Mouse (Mus musculus) hindbrain, embryonic 16.5 days (tissue): Measurements from ENCODE around the gene Rpl38. TPM values are rescaled to one million over a fixed set of nuclear protein-coding genes. Genes with fewer than 3 reads are reported as not detected.

Experiments used
- ATAC-seq: fragments of 200-750 bp; cut with Nextera tagmentation; 2 replicates; pipeline ENCODE4 v1.8.0; 2017; ENCODE audit warnings: moderate TSS enrichment, moderate library complexity
- H3K27ac ChIP-seq: fragments of 300-500 bp; sonication (generic); 2 replicates; pipeline ENCODE4 v1.5.1; 2014; ENCODE audit warnings: low read depth, mild to moderate bottlenecking, control low read depth, low read length, moderate library complexity
- H3K27me3 ChIP-seq: fragments of 300-500 bp; sonication (generic); replicated peaks from 2 replicates; pipeline ENCODE4 v1.6.1; 2014; ENCODE audit warnings: low read length; ENCODE audit not compliant: control insufficient read depth, insufficient read depth
- H3K36me3 ChIP-seq: fragments of 300-500 bp; sonication (generic); 2 replicates; pipeline ENCODE4 v1.6.1; 2014; ENCODE audit warnings: mild to moderate bottlenecking, low read length, moderate library complexity, mixed read lengths; ENCODE audit not compliant: control insufficient read depth, insufficient read depth
- H3K4me1 ChIP-seq: fragments of 300-500 bp; sonication (generic); 2 replicates; pipeline ENCODE4 v1.6.1; 2014; ENCODE audit warnings: low read depth, low read length; ENCODE audit not compliant: control insufficient read depth, insufficient read depth
- H3K4me2 ChIP-seq: fragments of 300-500 bp; sonication (generic); 2 replicates; pipeline ENCODE4 v1.6.1; 2014; ENCODE audit warnings: mild to moderate bottlenecking, low read length, control low read depth, moderate library complexity
- H3K4me3 ChIP-seq: fragments of 300-500 bp; sonication (generic); 2 replicates; pipeline ENCODE4 v1.5.1; 2014; ENCODE audit warnings: mild to moderate bottlenecking, low read length, control low read depth, moderate library complexity
- H3K9ac ChIP-seq: fragments of 300-500 bp; sonication (generic); 2 replicates; pipeline ENCODE4 v1.6.1; 2014; ENCODE audit warnings: low read depth, mild to moderate bottlenecking, control low read depth, low read length, moderate library complexity
- H3K9me3 ChIP-seq: fragments of 300-500 bp; sonication (generic); 2 replicates; pipeline ENCODE4 v1.6.1; 2014; ENCODE audit warnings: mild to moderate bottlenecking, low read length, moderate library complexity; ENCODE audit not compliant: control insufficient read depth
- WGBS: fragments of 180-500 bp; shearing (Covaris S2); extraction: QIAGEN DNeasy Blood & Tissue Kit; methylation state at CpG from one replicate; pipeline ENCODE4 v1.1.7; 2014; 5-methylcytosine and 5-hydroxymethylcytosine counted together
- polyA plus RNA-seq: library from polyadenylated mRNA; unstranded; fragments of >200 nt; fragmentation: Nextera tagmentation; extraction: Ambion mirVana; gene quantifications from 2 replicates; pipeline ENCODE4 v1.2.1, GENCODE M21; 2015

The Rpl38 gene
- polyA plus RNA-seq, 1 experiment from 2014 or later, result 578 TPM

GRCm38 (mm10) chr11:114652531-114652930 lies 15.8 kb upstream of the Rpl38 start:
- Histone ChIP-seq H3K4me3 (no peak overlapping the region), H3K27me3 (no peaks in the 10 kb centered on the region), H3K4me1 (peaks cover 7% of the 10 kb centered on the region), H3K27ac (no peak overlapping the region; the same call in 1 of the 2 replicates), H3K9me3 (no peaks in the 10 kb centered on the region), H3K9ac (0 out of 2 replicates have a peak overlapping the region, but pooled peaks have one; percentile 1), H3K36me3 (no peaks in the 10 kb centered on the region), H3K4me2 (peak overlapping the region; percentile 22; the same call in 1 of the 2 replicates)
- peak; percentile 38; the same call in 1 of the 2 replicates for ATAC-seq
- WGBS, result 3% methylated on average over 16 of the region's 16 CpGs

DNA sequence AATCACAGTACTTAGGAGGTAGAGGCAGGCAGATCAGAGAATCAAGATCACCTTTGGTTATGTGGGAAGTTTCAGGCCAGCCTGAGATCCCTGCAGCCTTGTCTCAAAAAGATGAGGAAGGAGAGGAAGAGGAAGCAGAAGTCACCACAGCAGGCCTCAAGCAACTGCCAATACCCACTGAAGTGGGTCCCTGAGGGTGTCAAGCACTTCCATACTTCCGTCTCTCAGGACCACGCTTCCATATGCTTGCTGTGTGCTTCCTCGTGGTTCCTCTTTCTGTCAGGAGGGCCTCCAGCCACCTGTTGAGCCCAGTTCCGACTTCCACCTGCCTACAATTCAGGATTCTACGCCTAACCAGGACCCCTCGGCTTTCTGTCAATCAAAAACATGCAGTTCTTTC lies 14.7 kb upstream of the Rpl38 start:
- no peak overlapping the region for H3K9ac ChIP-seq
- no peak overlapping the region for H3K4me3 ChIP-seq
- 75% methylated on average over 6 of the region's 6 CpGs for WGBS
- no peak overlapping the region for H3K27ac ChIP-seq
- no peaks in the 10 kb centered on the region for H3K36me3 ChIP-seq
- H3K4me2 ChIP-seq, result no peak overlapping the region
- no peaks in the 10 kb centered on the region for H3K27me3 ChIP-seq
- H3K9me3 ChIP-seq, result no peaks in the 10 kb centered on the region
- no peak for ATAC-seq
- H3K4me1 ChIP-seq, result peaks cover 10% of the 10 kb centered on the region

GRCm38 (mm10) chr11:114654552-114654951 lies 13.8 kb upstream of the Rpl38 start:
- peaks cover 10% of the 10 kb centered on the region; the same call in 1 of the 2 replicates for H3K4me1 ChIP-seq
- 64% methylated on average over 5 of the region's 5 CpGs for WGBS
- no peak for ATAC-seq
- no peaks in the 10 kb centered on the region for H3K27me3 ChIP-seq
- no peak overlapping the region for H3K9ac ChIP-seq
- no peaks in the 10 kb centered on the region for H3K36me3 ChIP-seq
- no peak overlapping the region for H3K4me2 ChIP-seq
- no peak overlapping the region for H3K4me3 ChIP-seq
- H3K9me3 ChIP-seq, result no peaks in the 10 kb centered on the region
- no peak overlapping the region for H3K27ac ChIP-seq

DNA sequence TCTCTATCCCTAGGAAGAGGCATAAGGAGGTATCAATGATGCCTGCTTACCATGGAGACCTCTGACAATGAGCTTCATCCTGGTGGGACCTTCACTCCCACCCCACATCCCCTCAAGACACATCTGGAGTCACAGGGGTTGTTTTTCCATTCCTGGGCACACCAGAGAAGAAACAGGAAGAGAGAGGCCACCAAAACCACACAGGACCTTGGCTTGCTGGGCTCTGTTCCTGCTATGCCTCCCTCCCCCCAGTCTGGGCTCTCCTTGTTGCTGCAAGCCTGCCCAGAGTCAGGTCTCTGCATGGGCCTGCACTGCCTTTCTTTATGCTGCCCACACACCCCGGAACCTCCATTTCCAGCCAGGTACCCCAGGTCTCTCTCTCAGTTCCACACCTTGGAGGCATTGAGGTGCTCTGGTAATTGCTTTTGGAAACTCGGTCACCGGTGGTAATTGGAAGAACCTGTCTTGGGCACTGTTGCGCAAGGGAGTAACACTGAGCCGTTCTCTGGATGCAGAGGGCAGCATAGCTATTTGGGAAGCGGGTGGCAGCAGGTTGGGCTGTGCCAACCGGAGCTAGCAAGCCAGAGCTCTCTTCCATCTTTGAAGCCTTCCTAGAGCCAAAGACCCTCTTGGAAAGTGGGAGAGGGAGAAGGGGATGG lies 12.8 kb upstream of the Rpl38 start:
- Histone ChIP-seq H3K4me3 (no peak overlapping the region), H3K36me3 (no peaks in the 10 kb centered on the region), H3K4me1 (peaks cover 10% of the 10 kb centered on the region; the same call in 1 of the 2 replicates), H3K9me3 (no peaks in the 10 kb centered on the region), H3K4me2 (no peak overlapping the region), H3K27ac (no peak overlapping the region), H3K27me3 (no peaks in the 10 kb centered on the region), H3K9ac (no peak overlapping the region)
- ATAC-seq, result no peak
- 86% methylated on average over 7 of the region's 7 CpGs for WGBS

DNA sequence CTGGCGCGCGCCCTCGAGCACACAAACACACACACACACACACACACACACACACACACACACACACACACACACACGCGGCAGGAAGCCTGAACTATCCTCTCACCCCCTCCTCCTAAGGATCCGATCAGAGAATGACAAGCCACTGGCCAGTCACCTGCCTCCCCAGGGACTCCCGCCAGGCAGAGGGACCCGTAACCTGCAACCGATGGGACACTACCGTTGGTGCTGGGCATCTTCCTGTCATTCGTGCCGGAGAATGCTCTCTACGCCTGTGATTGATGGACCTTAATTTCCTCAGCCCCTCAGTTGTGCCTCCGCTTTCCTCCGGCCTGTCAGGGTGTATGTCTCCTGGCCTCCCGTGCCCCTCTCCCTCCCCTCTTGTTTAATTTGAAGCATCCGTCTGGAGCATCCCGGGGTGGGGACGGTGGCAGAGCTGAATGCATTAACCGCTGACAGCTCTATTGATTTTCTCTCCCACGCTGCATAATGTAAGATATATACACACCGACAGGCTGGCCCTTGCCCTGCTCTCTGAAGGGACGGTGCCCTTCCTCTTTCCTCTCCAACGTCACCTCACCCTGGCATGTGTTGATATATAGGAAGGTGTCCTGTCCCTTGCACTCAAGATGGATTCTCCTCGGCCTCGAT lies 11.2 kb upstream of the Rpl38 start:
- peak; percentile 70 for ATAC-seq
- Histone ChIP-seq H3K9me3 (no peaks in the 10 kb centered on the region), H3K9ac (no peak overlapping the region), H3K36me3 (no peaks in the 10 kb centered on the region), H3K27ac (no peak overlapping the region), H3K4me1 (peaks cover 10% of the 10 kb centered on the region; the same call in 1 of the 2 replicates), H3K4me2 (0 out of 2 replicates have a peak overlapping the region, but pooled peaks have one; percentile 0), H3K4me3 (no peak overlapping the region), H3K27me3 (no peaks in the 10 kb centered on the region)
- WGBS, result 17% methylated on average over 22 of the region's 27 CpGs

DNA sequence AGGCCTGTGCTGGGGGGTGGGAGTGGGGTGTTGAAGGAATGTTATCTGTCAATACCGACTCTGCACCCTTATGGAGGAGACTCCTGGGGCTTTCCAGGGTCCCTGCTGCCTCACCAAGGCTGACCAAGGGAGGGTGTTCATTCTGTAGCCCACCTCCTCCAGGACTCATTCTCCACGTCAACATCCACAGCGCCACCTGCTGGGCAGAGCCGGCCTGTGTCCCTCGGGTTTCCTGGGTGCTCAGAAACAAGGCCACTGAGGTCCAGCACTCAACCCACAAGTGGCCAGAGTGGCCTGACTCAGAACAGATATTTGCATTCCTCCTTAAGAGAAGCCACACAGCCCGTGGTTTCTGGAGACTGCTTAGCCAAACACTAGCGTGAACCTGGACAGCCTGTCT lies 10.6 kb upstream of the Rpl38 start:
- H3K4me3 ChIP-seq, result no peak overlapping the region
- no peak overlapping the region for H3K9ac ChIP-seq
- H3K27ac ChIP-seq, result 0 out of 2 replicates have a peak overlapping the region, but pooled peaks have one; percentile 29
- H3K9me3 ChIP-seq, result no peaks in the 10 kb centered on the region
- no peak overlapping the region for H3K4me2 ChIP-seq
- peaks cover 6% of the 10 kb centered on the region; the same call in 1 of the 2 replicates for H3K4me1 ChIP-seq
- 0 out of 2 replicates have a peak, but pooled peaks have one; percentile 39 for ATAC-seq
- H3K27me3 ChIP-seq, result no peaks in the 10 kb centered on the region
- H3K36me3 ChIP-seq, result no peaks in the 10 kb centered on the region
- WGBS, result 12% methylated on average over 7 of the region's 7 CpGs

GRCm38 (mm10) chr11:114662161-114662560 lies 6.2 kb upstream of the Rpl38 start:
- 0 out of 2 replicates have a peak, but pooled peaks have one; percentile 5 for ATAC-seq
- peaks cover 4% of the 10 kb centered on the region; the same call in 1 of the 2 replicates for H3K4me1 ChIP-seq
- H3K4me2 ChIP-seq, result no peak overlapping the region
- H3K36me3 ChIP-seq, result no peaks in the 10 kb centered on the region
- H3K27ac ChIP-seq, result no peak overlapping the region
- WGBS, result 94% methylated on average over 14 of the region's 14 CpGs
- H3K4me3 ChIP-seq, result no peak overlapping the region
- H3K27me3 ChIP-seq, result 0 out of 2 replicates have a peak, but pooled peaks cover 2% of the 10 kb centered on the region
- H3K9me3 ChIP-seq, result no peaks in the 10 kb centered on the region
- H3K9ac ChIP-seq, result no peak overlapping the region

GRCm38 (mm10) chr11:114662746-114663362 lies 5.5 kb upstream of the Rpl38 start:
- H3K9me3 ChIP-seq, result no peaks in the 10 kb centered on the region
- ATAC-seq, result peak; percentile 56; the same call in 1 of the 2 replicates
- H3K4me3 ChIP-seq, result no peak overlapping the region
- H3K4me2 ChIP-seq, result no peak overlapping the region
- H3K4me1 ChIP-seq, result no peaks in the 10 kb centered on the region
- WGBS, result 38% methylated on average over 6 of the region's 6 CpGs
- H3K27ac ChIP-seq, result no peak overlapping the region
- H3K9ac ChIP-seq, result no peak overlapping the region
- H3K27me3 ChIP-seq, result 0 out of 2 replicates have a peak, but pooled peaks cover 2% of the 10 kb centered on the region
- H3K36me3 ChIP-seq, result no peaks in the 10 kb centered on the region

DNA sequence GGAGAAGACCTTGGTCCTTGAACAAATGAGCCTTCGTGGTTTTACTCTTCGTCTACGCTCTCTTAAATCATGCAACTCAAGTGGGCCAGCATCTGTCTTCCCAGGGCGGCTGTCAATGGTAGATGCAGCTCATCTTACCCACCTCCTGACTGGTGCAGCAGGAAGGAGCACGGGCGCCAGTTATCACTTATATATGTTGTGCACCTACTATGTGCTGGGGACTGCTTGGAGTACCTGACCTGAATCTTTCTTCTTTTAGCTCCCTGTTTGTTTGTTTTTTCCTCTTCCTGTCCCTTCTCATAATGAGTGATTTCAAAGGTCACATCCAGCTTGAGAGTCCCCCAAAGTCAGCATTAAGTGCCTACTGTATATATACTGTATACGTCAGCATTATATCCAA lies 4.2 kb upstream of the Rpl38 start:
- Histone ChIP-seq H3K27me3 (0 out of 2 replicates have a peak, but pooled peaks cover 2% of the 10 kb centered on the region), H3K4me1 (no peaks in the 10 kb centered on the region), H3K27ac (no peak overlapping the region), H3K9ac (no peak overlapping the region), H3K9me3 (no peaks in the 10 kb centered on the region), H3K36me3 (no peaks in the 10 kb centered on the region), H3K4me3 (no peak overlapping the region), H3K4me2 (no peak overlapping the region)
- 82% methylated on average over 7 of the region's 7 CpGs for WGBS
- no peak for ATAC-seq
